Mouse (Mus musculus) stomach, postnatal 0 days (tissue): ENCODE data around the gene Cdc42ep3. TPM values are rescaled to one million over a fixed set of nuclear protein-coding genes. Genes with fewer than 3 reads are reported as not detected.

Experiments
- ATAC-seq: fragments of 200-750 bp; cut with Nextera tagmentation; 2 replicates; pipeline ENCODE4 v1.8.0; 2017; ENCODE audit not compliant: low FRiP score, low TSS enrichment
- DNase-seq: peaks from one replicate; pipeline ENCODE4 v3.0.0-alpha.2; 2016; ENCODE audit warnings: low spot score
- H3K27ac ChIP-seq: fragments of 300-500 bp; sonication (generic); replicated peaks from 2 replicates; pipeline ENCODE4 v1.5.1; 2014; ENCODE audit warnings: mild to moderate bottlenecking, control low read depth
- H3K27me3 ChIP-seq: fragments of 300-500 bp; sonication (generic); 2 replicates; pipeline ENCODE4 v1.6.1; 2014; ENCODE audit warnings: low read length; ENCODE audit not compliant: control insufficient read depth, insufficient read depth
- H3K36me3 ChIP-seq: fragments of 300-500 bp; sonication (generic); 2 replicates; pipeline ENCODE4 v1.6.1; 2014; ENCODE audit warnings: low read length, mixed read lengths; ENCODE audit not compliant: control insufficient read depth, insufficient read depth
- H3K4me1 ChIP-seq: fragments of 300-500 bp; sonication (generic); replicated peaks from 2 replicates; pipeline ENCODE4 v1.6.1; 2014; ENCODE audit warnings: antibody characterized with exemption; ENCODE audit not compliant: control insufficient read depth, insufficient read depth
- H3K4me2 ChIP-seq: fragments of 300-500 bp; sonication (generic); replicated peaks from 2 replicates; pipeline ENCODE4 v1.6.1; 2014; ENCODE audit warnings: low read depth, mild to moderate bottlenecking, control low read depth, moderate library complexity
- H3K4me3 ChIP-seq: fragments of 300-500 bp; sonication (generic); 2 replicates; pipeline ENCODE4 v1.5.1; 2014; ENCODE audit warnings: low read depth, low read length, control low read depth
- H3K9ac ChIP-seq: fragments of 300-500 bp; sonication (generic); 2 replicates; pipeline ENCODE4 v1.6.1; 2014; ENCODE audit warnings: mild to moderate bottlenecking, low read length, control low read depth, mixed read lengths
- H3K9me3 ChIP-seq: fragments of 300-500 bp; sonication (generic); 2 replicates; pipeline ENCODE4 v1.6.1; 2016; ENCODE audit warnings: low read length; ENCODE audit not compliant: control insufficient read depth
- CTCF ChIP-seq: IDR thresholded peaks from 2 replicates; pipeline ENCODE4 v1.5.1; 2016; ENCODE audit warnings: antibody characterized with exemption, low read depth, mild to moderate bottlenecking, moderate library complexity
- EP300 ChIP-seq: optimal IDR thresholded peaks from 2 replicates; pipeline ENCODE3; 2016; ENCODE audit warnings: antibody characterized with exemption
- WGBS: fragments of 180-500 bp; shearing (Covaris S2); extraction: QIAGEN DNeasy Blood & Tissue Kit; methylation state at CpG from one replicate; pipeline ENCODE4 v1.1.7; 2014; 5-methylcytosine and 5-hydroxymethylcytosine counted together
- polyA plus RNA-seq: library from polyadenylated mRNA; unstranded; fragments of >200 nt; fragmentation: Nextera tagmentation; extraction: Ambion mirVana; gene quantifications from 2 replicates; pipeline ENCODE4 v1.2.1, GENCODE M21; 2015

Cdc42ep3 gene
- polyA plus RNA-seq, 1 experiment from 2014 or later = 56.9 TPM

DNA sequence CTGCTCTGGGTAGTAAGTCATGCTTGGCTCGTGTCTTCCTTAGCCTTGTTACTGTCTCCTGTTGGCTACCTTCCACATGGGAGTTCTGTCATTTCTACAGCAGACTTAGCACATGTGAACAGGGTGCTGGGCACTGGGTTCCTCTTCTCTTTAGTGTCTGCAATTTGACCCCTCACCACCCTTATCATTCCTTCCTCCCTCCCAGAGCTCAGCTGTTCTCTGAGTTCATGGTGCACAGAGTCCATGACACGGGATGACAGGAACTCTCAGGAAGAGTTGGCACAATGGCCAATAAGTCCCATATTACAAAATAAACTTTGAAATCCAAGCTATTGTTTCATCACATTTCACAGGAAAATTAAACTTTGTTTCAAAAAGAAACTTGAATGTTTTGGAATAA lies 64.2 kb downstream of the Cdc42ep3 start:
- Histone ChIP-seq H3K4me2 (no peak overlapping the region), H3K4me3 (no peak overlapping the region), H3K4me1 (no peaks in the 10 kb centered on the region), H3K9me3 (no peaks in the 10 kb centered on the region), H3K36me3 (no peaks in the 10 kb centered on the region), H3K27ac (no peak overlapping the region), H3K9ac (no peak overlapping the region), H3K27me3 (no peaks in the 10 kb centered on the region)
- WGBS = 78% methylated on average over 2 of the region's 2 CpGs
- DNase-seq (no peak), ATAC-seq (no peak)
- TF ChIP-seq CTCF = no peak
- no peak for TF ChIP-seq EP300

DNA sequence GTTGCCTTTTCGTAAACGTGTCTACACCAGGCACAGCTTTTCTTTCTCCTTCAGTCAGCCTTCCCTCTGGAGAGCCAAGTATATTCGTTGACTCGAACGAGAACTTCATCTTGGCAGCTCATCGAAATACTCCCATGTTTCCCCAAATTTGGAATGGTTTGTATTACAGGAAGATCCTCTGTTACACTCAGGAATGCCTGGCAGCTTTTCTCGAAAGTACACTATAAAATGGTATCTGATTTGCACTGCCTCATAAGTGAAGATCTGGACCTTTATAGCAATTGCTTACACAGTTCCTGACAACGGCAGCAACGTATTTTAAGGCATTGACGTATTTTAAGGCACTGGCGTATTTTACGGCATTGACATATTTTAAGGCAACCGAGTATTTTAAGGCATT lies 67.6 kb downstream of the Cdc42ep3 start:
- DNase-seq = no peak
- Histone ChIP-seq H3K27me3 (no peaks in the 10 kb centered on the region), H3K36me3 (no peaks in the 10 kb centered on the region), H3K9me3 (no peaks in the 10 kb centered on the region), H3K27ac (peak overlapping the region; percentile 65), H3K9ac (no peak overlapping the region), H3K4me2 (peak overlapping the region; percentile 25), H3K4me1 (no peaks in the 10 kb centered on the region), H3K4me3 (no peak overlapping the region)
- WGBS = 19% methylated on average over 13 of the region's 13 CpGs
- ATAC-seq = peak; percentile 45; the same call in 1 of the 2 replicates
- TF ChIP-seq EP300 (no peak), CTCF (no peak)

DNA sequence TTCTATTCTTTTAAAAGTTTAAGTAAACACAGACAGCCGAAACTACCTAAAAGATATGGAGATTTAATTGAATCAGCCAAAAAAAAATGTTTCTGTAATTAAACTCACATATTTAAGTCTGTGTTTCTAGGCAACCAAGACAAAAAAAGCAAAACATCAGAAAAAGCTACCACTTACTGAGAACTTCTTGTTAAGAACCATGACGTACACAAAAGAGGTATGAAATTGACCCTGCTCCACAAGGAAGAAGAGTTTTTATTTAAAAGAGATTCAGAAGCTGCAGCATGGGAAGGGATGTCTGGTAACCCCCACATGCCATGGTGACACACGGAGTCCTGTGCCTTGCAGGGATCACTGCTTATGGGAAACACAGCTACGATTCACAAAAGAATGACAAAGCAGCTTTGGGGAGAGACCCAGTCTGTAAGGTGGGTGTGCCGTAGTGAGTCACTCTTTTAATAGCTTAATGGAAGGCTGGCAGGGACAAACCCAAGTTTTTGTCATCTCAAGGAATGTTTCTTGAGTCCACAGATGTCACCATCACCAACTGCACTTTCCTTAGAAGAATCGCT lies 69.8 kb downstream of the Cdc42ep3 start:
- DNase-seq = no peak
- Histone ChIP-seq H3K4me1 (no peaks in the 10 kb centered on the region), H3K4me3 (no peak overlapping the region), H3K9ac (no peak overlapping the region), H3K27me3 (no peaks in the 10 kb centered on the region), H3K9me3 (no peaks in the 10 kb centered on the region), H3K27ac (no peak overlapping the region), H3K4me2 (no peak overlapping the region), H3K36me3 (no peaks in the 10 kb centered on the region)
- no peak for ATAC-seq
- 49% methylated on average over 6 of the region's 6 CpGs for WGBS
- no peak for TF ChIP-seq EP300
- TF ChIP-seq CTCF = no peak
